ENCODE assay signal across 21 mouse cellular contexts in genomic region chr13:42906990-42907389, GRCm38 (mm10).
DNase-seq lines count a peak whose midpoint lies in the region; ATAC-seq and TF ChIP-seq lines count a peak whose summit lies in the region.
"Had no signal": no experiment of that assay in that cellular context is flagged by ENCODE, and none has a peak within 500 bp of the region (broad histone marks: within the 10 kb centered on the region; RNA-seq: fewer than 3 reads in every experiment).

No protein-coding gene starts in this region.

- H3K27me3 ChIP-seq in heart, postnatal 0 days (ENCODE audit: control insufficient read depth, insufficient read depth, low read length) = no peaks in the 10 kb centered on the region
- H3K27me3 ChIP-seq: embryonic facial prominence, embryonic 15.5 days; hindbrain, embryonic 12.5 days; neural tube, embryonic 13.5 days; Patski had no signal

- H3K36me3 ChIP-seq in heart, postnatal 0 days (replicated peaks; ENCODE audit: control insufficient read depth, insufficient read depth, low read length) = no peaks in the 10 kb centered on the region
- H3K36me3 ChIP-seq: embryonic facial prominence, embryonic 15.5 days; forebrain, embryonic 10.5 days; hindbrain, embryonic 12.5 days; neural tube, embryonic 13.5 days had no signal

- no peak overlapping the region for H3K27ac ChIP-seq in gastrocnemius, adult 2 months
- H3K27ac ChIP-seq in heart, postnatal 0 days (ENCODE audit: low read depth) = peak overlapping the region; percentile 34; the same call in 1 of the 2 replicates
- H3K27ac ChIP-seq: embryonic facial prominence, embryonic 15.5 days; forebrain, embryonic 10.5 days; hindbrain, embryonic 12.5 days; neural tube, embryonic 13.5 days had no signal

- no peak overlapping the region for H3K4me3 ChIP-seq in gastrocnemius, adult 2 months
- no peak overlapping the region for H3K4me3 ChIP-seq in heart, postnatal 0 days (ENCODE audit: low read depth, low read length)
- H3K4me3 ChIP-seq: embryonic facial prominence, embryonic 15.5 days; forebrain, embryonic 10.5 days; hindbrain, embryonic 12.5 days; neural tube, embryonic 13.5 days had no signal

- TF ChIP-seq EP300 in heart, postnatal 0 days (IDR thresholded peaks at IDR 0.05; ENCODE audit: low read depth) = no peak

- intact Hi-C loops in gastrocnemius, adult 2 months (cut with DNase I) = no loop called here
- intact Hi-C loops in heart, postnatal 25 days (cut with DNase I) = no loop called here

- TF ChIP-seq CTCF in gastrocnemius, adult 2 months (IDR thresholded peaks at IDR 0.05) = no peak
- no peak for TF ChIP-seq CTCF in heart, postnatal 0 days (IDR thresholded peaks at IDR 0.05; ENCODE audit: low read depth)

- WGBS in heart, postnatal 0 days = 66% methylated on average over 12 of the region's 12 CpGs

- no peak overlapping the region for H3K9ac ChIP-seq in heart, postnatal 0 days (replicated peaks; ENCODE audit: low read depth, low read length)
- H3K9ac ChIP-seq: embryonic facial prominence, embryonic 15.5 days; hindbrain, embryonic 12.5 days; neural tube, embryonic 13.5 days had no signal

- DNase-seq in gastrocnemius, adult 2 months = peak; percentile 50
- DNase-seq in gastrocnemius, postnatal 4 days (ENCODE audit: low spot score in 2 of 2) = no peak
- DNase-seq in heart, postnatal 0 days (ENCODE audit: low spot score) = no peak
- no peak for DNase-seq in heart, postnatal 25 days (ENCODE audit: low spot score)
- DNase-seq in NIH3T3 (ENCODE audit: low read depth) = peak; percentile 87
- DNase-seq in brain, adult 2 months (ENCODE audit: low read depth, low spot score) = peak; percentile 81
- DNase-seq in embryo, embryonic 10.5 days (ENCODE audit: low spot score) = no peak
- no peak for DNase-seq in layer of hippocampus, adult 9-11 months
- DNase-seq: cerebellum, adult 11-12 months; kidney, adult 18-20 months; kidney, postnatal 14 days; lung, adult 18-20 months; lung, postnatal 14 days; midbrain, embryonic 14.5 days; thymus, adult 2 months had no signal

- H3K4me1 ChIP-seq in heart, postnatal 0 days (ENCODE audit: control insufficient read depth, insufficient read depth) = peaks cover 11% of the 10 kb centered on the region

- H3K9me3 ChIP-seq in heart, postnatal 0 days (replicated peaks; ENCODE audit: control insufficient read depth, low read length) = no peaks in the 10 kb centered on the region
- H3K9me3 ChIP-seq: embryonic facial prominence, embryonic 15.5 days; forebrain, embryonic 10.5 days; neural tube, embryonic 13.5 days had no signal

- no peak overlapping the region for H3K4me2 ChIP-seq in heart, postnatal 0 days (ENCODE audit: low read depth, low read length)
- H3K4me2 ChIP-seq: embryonic facial prominence, embryonic 15.5 days; hindbrain, embryonic 12.5 days; liver, embryonic 11.5 days; neural tube, embryonic 13.5 days had no signal

- ATAC-seq in heart, postnatal 0 days (ENCODE audit: insufficient read depth, low read depth) = no peak
- ATAC-seq: Patski had no signal

Comparison
In these comparisons a context has a peak if more than half of its experiments do, and no peak if none do; other contexts are left out.
1. DNase-seq: peak in gastrocnemius, adult 2 months (single experiment), NIH3T3 (single experiment) and brain, adult 2 months (single experiment); none in gastrocnemius, postnatal 4 days (0 of 2), heart, postnatal 0 days (single experiment), heart, postnatal 25 days (single experiment), embryo, embryonic 10.5 days (single experiment) and layer of hippocampus, adult 9-11 months (single experiment).